8 mouse cellular contexts compared by ENCODE assay signal in genomic region chr12:17324549-17325470, GRCm38 (mm10). TPM values are rescaled to one million over a fixed set of nuclear protein-coding genes. Genes with fewer than 3 reads are reported as not detected.
DNase-seq lines count a peak whose midpoint lies in the region; ATAC-seq and TF ChIP-seq lines count a peak whose summit lies in the region.

No protein-coding gene starts in this region.

- no peak for TF ChIP-seq CTCF in spleen, adult 2 months (IDR thresholded peaks at IDR 0.05; ENCODE audit: extremely low read depth, insufficient read depth, insufficient read length, insufficient replicate concordance)

- TF ChIP-seq POLR2A in spleen, adult 2 months (IDR thresholded peaks at IDR 0.05; ENCODE audit: low read depth, low read length): no peak

- peak overlapping the region; percentile 85 for H3K4me2 ChIP-seq in limb, embryonic 12.5 days
- peak overlapping the region; percentile 86 for H3K4me2 ChIP-seq in midbrain, embryonic 14.5 days (ENCODE audit: low read length)

- H3K27ac ChIP-seq in spleen, adult 2 months (ENCODE audit: insufficient read depth, low read length): no peak overlapping the region
- peak overlapping the region; percentile 68 for H3K27ac ChIP-seq in hindbrain, embryonic 10.5 days
- no peak overlapping the region for H3K27ac ChIP-seq in limb, embryonic 12.5 days
- no peak overlapping the region for H3K27ac ChIP-seq in midbrain, embryonic 14.5 days (replicated peaks; ENCODE audit: low read depth, low read length)

- peak in 1 of 2 experiments; percentile 5 for DNase-seq in spleen, adult 2 months (ENCODE audit: low read depth in 1 of 2, low spot score in 2 of 2)
- no peak for DNase-seq in spleen, postnatal 14 days (ENCODE audit: low spot score in 2 of 2)
- DNase-seq in hindbrain, embryonic 10.5 days (ENCODE audit: low spot score): peak; percentile 46
- peak; percentile 40 for DNase-seq in midbrain, embryonic 14.5 days
- no peak for DNase-seq in adipocyte (ENCODE audit: low spot score)

- H3K36me3 ChIP-seq in spleen, adult 2 months (ENCODE audit: control insufficient read depth, insufficient read depth, low read length): no peaks in the 10 kb centered on the region
- H3K36me3 ChIP-seq in hindbrain, embryonic 10.5 days: no peaks in the 10 kb centered on the region
- H3K36me3 ChIP-seq in limb, embryonic 12.5 days: no peaks in the 10 kb centered on the region
- H3K36me3 ChIP-seq in midbrain, embryonic 14.5 days (ENCODE audit: control insufficient read depth, insufficient read depth, low read length): no peaks in the 10 kb centered on the region

- ATAC-seq in common myeloid progenitor, adult 5-6 weeks (replicated peaks; ENCODE audit: low read depth, poor library complexity, severe bottlenecking): peak; percentile 64
- ATAC-seq in limb, embryonic 12.5 days (ENCODE audit: insufficient number of reproducible peaks, insufficient read depth, low FRiP score, low TSS enrichment, low read depth): no peak
- peak; percentile 50 for ATAC-seq in midbrain, embryonic 14.5 days (ENCODE audit: low FRiP score, low TSS enrichment)
- ATAC-seq in monocyte, adult 5-6 weeks (replicated peaks; ENCODE audit: insufficient number of reproducible peaks, low FRiP score, low TSS enrichment, poor library complexity, severe bottlenecking): no peak

- peak overlapping the region; percentile 39 for H3K4me3 ChIP-seq in spleen, adult 2 months (ENCODE audit: extremely low read depth, insufficient read depth, insufficient read length)
- H3K4me3 ChIP-seq in hindbrain, embryonic 10.5 days: peak overlapping the region; percentile 61
- H3K4me3 ChIP-seq in limb, embryonic 12.5 days (replicated peaks): peak overlapping the region; percentile 46
- peak overlapping the region; percentile 44 for H3K4me3 ChIP-seq in midbrain, embryonic 14.5 days (replicated peaks; ENCODE audit: low read depth, low read length)

- peaks cover 11% of the 10 kb centered on the region for H3K27me3 ChIP-seq in spleen, adult 2 months (ENCODE audit: control insufficient read depth, insufficient read depth, low read length)
- peaks cover 53% of the 10 kb centered on the region for H3K27me3 ChIP-seq in hindbrain, embryonic 10.5 days (ENCODE audit: insufficient read depth, poor library complexity, severe bottlenecking)
- H3K27me3 ChIP-seq in limb, embryonic 12.5 days: peaks cover 62% of the 10 kb centered on the region
- peaks cover 24% of the 10 kb centered on the region; the same call in 1 of the 2 replicates for H3K27me3 ChIP-seq in midbrain, embryonic 14.5 days (ENCODE audit: control insufficient read depth, insufficient read depth, low read length)

- WGBS in spleen, adult 2 months: 5% methylated on average over 51 of the region's 51 CpGs
- 4% methylated on average over 51 of the region's 51 CpGs for WGBS in hindbrain, embryonic 10.5 days
- WGBS in limb, embryonic 12.5 days: 4% methylated on average over 51 of the region's 51 CpGs
- WGBS in midbrain, embryonic 14.5 days: 3% methylated on average over 51 of the region's 51 CpGs

- peak overlapping the region; percentile 44 for H3K9ac ChIP-seq in limb, embryonic 12.5 days (replicated peaks)
- H3K9ac ChIP-seq in midbrain, embryonic 14.5 days (replicated peaks; ENCODE audit: low read length): peak overlapping the region; percentile 49

- peaks cover 4% of the 10 kb centered on the region; the same call in 1 of the 2 replicates for H3K4me1 ChIP-seq in spleen, adult 2 months (ENCODE audit: control insufficient read depth, insufficient read depth, insufficient read length)
- H3K4me1 ChIP-seq in hindbrain, embryonic 10.5 days (replicated peaks): peaks cover 12% of the 10 kb centered on the region
- peaks cover 12% of the 10 kb centered on the region for H3K4me1 ChIP-seq in limb, embryonic 12.5 days (replicated peaks)
- H3K4me1 ChIP-seq in midbrain, embryonic 14.5 days (ENCODE audit: control insufficient read depth, insufficient read depth, low read length): peaks cover 9% of the 10 kb centered on the region

- no peaks in the 10 kb centered on the region for H3K9me3 ChIP-seq in hindbrain, embryonic 10.5 days
- H3K9me3 ChIP-seq in limb, embryonic 12.5 days: no peaks in the 10 kb centered on the region
- H3K9me3 ChIP-seq in midbrain, embryonic 14.5 days (ENCODE audit: control insufficient read depth, low read length): no peaks in the 10 kb centered on the region

RNA-seq across cellular contexts. Expression of gene Atp6v1c2, which starts 4.3 kb away (rescaled TPM):
- not detected in 2 replicates for polyA plus RNA-seq in spleen, adult 2 months (2012; rRNA removed)
- total RNA-seq in common myeloid progenitor, adult 5-6 weeks (2017): not detected in 2 replicates
- 0.72 and 0.73 TPM in 2 replicates for polyA plus RNA-seq in hindbrain, embryonic 10.5 days (2016; fragmentation: Nextera tagmentation; extraction: Ambion mirVana)
- 0.16 and 0.17 TPM in 2 replicates for polyA plus RNA-seq in limb, embryonic 12.5 days (2016; fragmentation: Nextera tagmentation; extraction: Ambion mirVana)
- polyA plus RNA-seq in midbrain, embryonic 14.5 days (2014; fragmentation: Nextera tagmentation; extraction: Ambion mirVana): 0.33 and 0.46 TPM in 2 replicates
- not detected in 3 replicates for total RNA-seq in monocyte, adult 5-6 weeks (2017)

RNA-seq across cellular contexts. Expression of gene Nol10, which starts 23.4 kb away (rescaled TPM):
- 2.9 and 3.2 TPM in 2 replicates for polyA plus RNA-seq in spleen, adult 2 months (2012; rRNA removed)
- 20.1 and 23.1 TPM in 2 replicates for total RNA-seq in common myeloid progenitor, adult 5-6 weeks (2017)
- polyA plus RNA-seq in hindbrain, embryonic 10.5 days (2016; fragmentation: Nextera tagmentation; extraction: Ambion mirVana): 28.8 and 34.5 TPM in 2 replicates
- polyA plus RNA-seq in limb, embryonic 12.5 days (2016; fragmentation: Nextera tagmentation; extraction: Ambion mirVana): 30.8 and 33.5 TPM in 2 replicates
- 16.6 and 21.7 TPM in 2 replicates for polyA plus RNA-seq in midbrain, embryonic 14.5 days (2014; fragmentation: Nextera tagmentation; extraction: Ambion mirVana)
- total RNA-seq in monocyte, adult 5-6 weeks (2017): 8.7 to 10.5 TPM (median 9.5 TPM) in 3 replicates

RNA-seq across cellular contexts. Expression of gene Pdia6, which starts 58.5 kb away (rescaled TPM):
- 28.1 and 32.6 TPM in 2 replicates for polyA plus RNA-seq in spleen, adult 2 months (2012; rRNA removed)
- 278 and 284 TPM in 2 replicates for total RNA-seq in common myeloid progenitor, adult 5-6 weeks (2017)
- polyA plus RNA-seq in hindbrain, embryonic 10.5 days (2016; fragmentation: Nextera tagmentation; extraction: Ambion mirVana): 501 and 623 TPM in 2 replicates
- polyA plus RNA-seq in limb, embryonic 12.5 days (2016; fragmentation: Nextera tagmentation; extraction: Ambion mirVana): 582 and 622 TPM in 2 replicates
- polyA plus RNA-seq in midbrain, embryonic 14.5 days (2014; fragmentation: Nextera tagmentation; extraction: Ambion mirVana): 223 and 282 TPM in 2 replicates
- 231 to 298 TPM (median 241 TPM) in 3 replicates for total RNA-seq in monocyte, adult 5-6 weeks (2017)

Comparison
In these comparisons a context has a peak if more than half of its experiments do, and no peak if none do; other contexts are left out.
1. DNase-seq: peak in hindbrain, embryonic 10.5 days (single experiment) and midbrain, embryonic 14.5 days (single experiment); none in spleen, postnatal 14 days (0 of 2) and adipocyte (single experiment).
2. ATAC-seq: peak in common myeloid progenitor, adult 5-6 weeks (single experiment) and midbrain, embryonic 14.5 days (single experiment); none in limb, embryonic 12.5 days (single experiment) and monocyte, adult 5-6 weeks (single experiment).
3. Peak in every context shown above with its lines, with median percentiles within 50 percentile points of each other: H3K4me3 ChIP-seq.